Mouse (Mus musculus): ENCODE measurements around the gene Elavl1. TPM values are rescaled to one million over a fixed set of nuclear protein-coding genes. Genes with fewer than 3 reads are reported as not detected.

Gene Elavl1
- polyA plus RNA-seq, 1 experiment from 2014 or later: 251 TPM

DNA sequence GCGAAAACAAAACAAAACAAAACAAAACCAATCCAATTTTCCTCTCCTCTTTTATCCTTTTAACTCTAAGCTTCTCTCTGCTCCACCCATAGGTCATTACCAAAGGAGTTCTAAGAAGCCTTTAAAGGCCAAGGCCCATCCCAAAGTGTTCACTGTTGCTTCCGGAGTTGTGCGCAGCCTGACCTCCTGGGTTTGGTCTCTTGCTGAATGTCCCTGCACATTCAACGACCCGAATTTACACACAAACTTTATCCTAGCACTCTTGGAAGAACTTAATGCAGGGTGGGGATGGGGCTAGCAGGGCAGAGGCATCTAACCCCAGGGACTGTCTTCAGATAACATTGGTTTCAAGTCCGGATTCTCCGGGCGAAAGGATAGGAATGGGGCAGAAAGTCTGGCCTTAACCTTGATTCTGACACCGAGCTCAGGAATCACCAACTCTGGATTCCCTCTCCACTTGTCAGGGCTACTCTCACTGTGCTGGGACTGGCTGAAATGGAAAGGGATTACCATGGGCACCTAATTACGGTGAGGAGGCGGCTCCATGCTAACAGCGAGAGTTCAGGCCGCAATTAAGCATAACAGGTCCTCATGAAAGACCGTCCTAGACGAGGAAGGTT, 87.3 kb downstream of the Elavl1 start:
- Histone ChIP-seq H3K9ac (peak overlapping the region; percentile 73), H3K36me3 (peaks cover 19% of the 10 kb centered on the region), H3K4me2 (replicated peaks) (peak overlapping the region; percentile 72), H3K4me3 (peak overlapping the region; percentile 81), H3K27ac (peak overlapping the region; percentile 89), H3K4me1 (peaks cover 25% of the 10 kb centered on the region), H3K27me3 (0 out of 2 replicates have a peak, but pooled peaks cover 4% of the 10 kb centered on the region), H3K9me3 (replicated peaks) (no peaks in the 10 kb centered on the region)
- ATAC-seq (ENCODE audit: low FRiP score): peak; percentile 6
- 20% methylated on average over 15 of the region's 15 CpGs for WGBS

Other genes with a start within 250 kb of the Elavl1 start
- gene Cd209f, start 219.6 kb downstream of the Elavl1 start, polyA plus RNA-seq (2016; fragmentation: Nextera tagmentation; extraction: Ambion mirVana): not detected in 2 replicates
- gene Cd209g, start 191.3 kb downstream of the Elavl1 start, polyA plus RNA-seq (2016; fragmentation: Nextera tagmentation; extraction: Ambion mirVana): not detected in 2 replicates
- 70.1 and 70.6 TPM in 2 replicates for gene Evi5l, start 158.8 kb downstream of the Elavl1 start, polyA plus RNA-seq (2016; fragmentation: Nextera tagmentation; extraction: Ambion mirVana)
- gene Prr36, start 108.0 kb downstream of the Elavl1 start, polyA plus RNA-seq (2016; fragmentation: Nextera tagmentation; extraction: Ambion mirVana): 39.2 and 42.0 TPM in 2 replicates
- 0.17 TPM in 1 of 2 replicates, not detected in the other for gene Lrrc8e, start 98.6 kb downstream of the Elavl1 start, polyA plus RNA-seq (2016; fragmentation: Nextera tagmentation; extraction: Ambion mirVana)
- gene Map2k7, start 86.7 kb downstream of the Elavl1 start, polyA plus RNA-seq (2016; fragmentation: Nextera tagmentation; extraction: Ambion mirVana): 41.2 and 46.4 TPM in 2 replicates
- gene Gm49320, start 86.5 kb downstream of the Elavl1 start, polyA plus RNA-seq (2016; fragmentation: Nextera tagmentation; extraction: Ambion mirVana): 1.4 and 2.0 TPM in 2 replicates
- 4.0 and 8.7 TPM in 2 replicates for gene Tgfbr3l, start 77.2 kb downstream of the Elavl1 start, polyA plus RNA-seq (2016; fragmentation: Nextera tagmentation; extraction: Ambion mirVana)
- 57.3 and 60.2 TPM in 2 replicates for gene Snapc2, start 72.3 kb downstream of the Elavl1 start, polyA plus RNA-seq (2016; fragmentation: Nextera tagmentation; extraction: Ambion mirVana)
- 194 and 195 TPM in 2 replicates for gene Ctxn1, start 66.1 kb downstream of the Elavl1 start, polyA plus RNA-seq (2016; fragmentation: Nextera tagmentation; extraction: Ambion mirVana)
- 49.9 and 54.1 TPM in 2 replicates for gene Timm44, start 49.5 kb downstream of the Elavl1 start, polyA plus RNA-seq (2016; fragmentation: Nextera tagmentation; extraction: Ambion mirVana)
- 22.3 and 24.1 TPM in 2 replicates for gene Ccl25, start 203 bp downstream of the Elavl1 start, polyA plus RNA-seq (2016; fragmentation: Nextera tagmentation; extraction: Ambion mirVana)
- gene Cers4, start 167.6 kb upstream of the Elavl1 start, polyA plus RNA-seq (2016; fragmentation: Nextera tagmentation; extraction: Ambion mirVana): 24.9 and 26.1 TPM in 2 replicates

Measured in hindbrain, embryonic 12.5 days (tissue).